Mouse (Mus musculus): ENCODE measurements around the gene Arhgap35. TPM values are rescaled to one million over a fixed set of nuclear protein-coding genes. Genes with fewer than 3 reads are reported as not detected.

Arhgap35 gene
- total RNA-seq (2023): 2.0 and 2.7 TPM in 2 replicates

GRCm38 (mm10) chr7:16614888-16615715 lies at the start of gene Arhgap35:
TSS of gene Arhgap35 (minus strand) at chr7:16614993.

GRCm38 (mm10) chr7:16477628-16478027 lies 137.2 kb downstream of the Arhgap35 start, which contains the start of gene Npas1:
TSS of gene Npas1 (minus strand) at chr7:16477728.

DNA sequence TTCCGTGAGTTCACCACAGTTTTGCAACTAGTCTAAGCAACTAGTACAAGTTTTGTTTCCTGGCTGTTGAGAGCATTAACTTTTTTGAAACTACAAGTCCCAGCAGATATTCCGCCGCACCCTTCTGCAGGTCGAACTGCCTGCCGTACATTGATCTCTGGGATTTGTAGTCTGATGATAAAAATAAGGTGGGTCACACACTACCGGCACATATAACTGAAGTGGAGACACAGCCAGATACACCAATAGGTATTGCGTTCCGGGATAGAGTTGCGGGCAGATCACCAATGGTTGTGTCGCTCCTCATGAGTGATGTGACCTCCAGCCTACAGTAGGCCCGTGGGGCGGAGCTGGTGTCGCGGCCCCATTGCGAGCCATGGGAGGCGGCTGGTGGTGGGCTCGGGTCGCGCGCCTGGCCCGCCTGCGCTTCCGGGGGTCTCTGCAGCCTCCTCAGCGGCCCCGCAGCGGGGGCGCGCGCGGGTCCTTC lies 162.2 kb downstream of the Arhgap35 start, which contains the start of gene Tmem160:
Tmem160 (plus strand) TSS at position 193 of the 487 bp plus-strand sequence.

Other genes with a start within 250 kb of the Arhgap35 start
- 41.7 and 55.6 TPM in 2 replicates for gene Sae1, start 227.2 kb downstream of the Arhgap35 start, total RNA-seq (2023)
- gene Zc3h4, start 214.1 kb downstream of the Arhgap35 start, total RNA-seq (2023): 56.4 and 70.3 TPM in 2 replicates
- 19.0 and 30.6 TPM in 2 replicates for gene Tmem160, start 162.2 kb downstream of the Arhgap35 start, total RNA-seq (2023)
- not detected in 2 replicates for gene Npas1, start 137.3 kb downstream of the Arhgap35 start, total RNA-seq (2023)
- not detected in 2 replicates for gene Ceacam15, start 60.7 kb upstream of the Arhgap35 start, total RNA-seq (2023)
- not detected in 2 replicates for gene Ceacam9, start 106.9 kb upstream of the Arhgap35 start, total RNA-seq (2023)
- 135 and 156 TPM in 2 replicates for gene Ap2s1, start 123.4 kb upstream of the Arhgap35 start, total RNA-seq (2023)
- gene Slc1a5, start 166.3 kb upstream of the Arhgap35 start, total RNA-seq (2023): 34.0 and 39.3 TPM in 2 replicates
- 62.7 and 95.2 TPM in 2 replicates for gene Strn4, start 200.9 kb upstream of the Arhgap35 start, total RNA-seq (2023)
- 12.1 and 12.7 TPM in 2 replicates for gene Fkrp, start 201.7 kb upstream of the Arhgap35 start, total RNA-seq (2023)
- gene Prkd2, start 227.9 kb upstream of the Arhgap35 start, total RNA-seq (2023): 49.9 and 56.7 TPM in 2 replicates